Mouse (Mus musculus) left cerebral cortex, postnatal 14 days (tissue): ENCODE measurements at regions not wholly inside any gene's neighbourhood (a gene's known extent, or its start where the extent isn't known, plus 50 kb on each side); places are given as distances from the start of the nearest gene placed in this dataset.

Source experiments
- DNase-seq, 2 experiments: peaks; one replicate each; pipeline ENCODE4 v3.0.0; 2021 to 2022; ENCODE audit warnings: low spot score in 2 of 2, mixed read lengths in 1 of 2
- intact Hi-C: fragments of 180-260 bp; cut with DNase I; formaldehyde crosslinking; loops from one replicate; pipeline ENCODE4 v1.15.1; 2025

GRCm38 (mm10) chr6:84402431-84402830 lies 191.3 kb downstream of the Cyp26b1 start:
- intact Hi-C loops: loop anchor here (10.0 kb wide), 2 partner anchors 308 to 612 kb away; no protein-coding TSS in a partner anchor
- no peak for DNase-seq

GRCm38 (mm10) chr6:84394496-84395090 lies 199.1 kb downstream of the Cyp26b1 start:
- no peak for DNase-seq
- intact Hi-C loops: no loop called here

GRCm38 (mm10) chr6:84393519-84394231 lies 200.0 kb downstream of the Cyp26b1 start:
- DNase-seq: no peak
- intact Hi-C loops: no loop called here

GRCm38 (mm10) chr6:84392752-84393511 lies 200.8 kb downstream of the Cyp26b1 start:
- intact Hi-C loops: no loop called here
- no peak for DNase-seq

GRCm38 (mm10) chr6:84391016-84391415 lies 202.7 kb downstream of the Cyp26b1 start:
- DNase-seq: no peak

GRCm38 (mm10) chr6:84385696-84386095 lies 208.0 kb downstream of the Cyp26b1 start:
- intact Hi-C loops: no loop called here
- no peak for DNase-seq

More at GRCm38 (mm10) chr6:84391016-84391415, 202.7 kb downstream of the Cyp26b1 start:
- intact Hi-C loops: no loop called here

GRCm38 (mm10) chr6:84383718-84384117 lies 210.0 kb downstream of the Cyp26b1 start:
- no peak for DNase-seq
- intact Hi-C loops: no loop called here

- DNase-seq: peak in 1 of 2 experiments; percentile 52
- intact Hi-C loops: no loop called here
Observed at GRCm38 (mm10) chr6:84383141-84383540, 210.6 kb downstream of the Cyp26b1 start.

- no peak for DNase-seq
- intact Hi-C loops: no loop called here
Observed at GRCm38 (mm10) chr6:84381571-84381970, 212.1 kb downstream of the Cyp26b1 start.

GRCm38 (mm10) chr6:84376666-84377065 lies 217.0 kb downstream of the Cyp26b1 start:
- no peak for DNase-seq
- intact Hi-C loops: no loop called here

- DNase-seq: peak; percentile 48 to 54
- intact Hi-C loops: no loop called here
Observed at GRCm38 (mm10) chr6:84375498-84375897, 218.2 kb downstream of the Cyp26b1 start.

- DNase-seq: no peak
- intact Hi-C loops: no loop called here
Observed at GRCm38 (mm10) chr6:84366365-84366764, 227.3 kb downstream of the Cyp26b1 start.

GRCm38 (mm10) chr6:84365914-84366313 lies 227.8 kb downstream of the Cyp26b1 start:
- intact Hi-C loops: no loop called here
- DNase-seq: no peak

GRCm38 (mm10) chr6:84364964-84365363 lies 228.7 kb downstream of the Cyp26b1 start:
- no peak for DNase-seq
- intact Hi-C loops: no loop called here

- intact Hi-C loops: no loop called here
- no peak for DNase-seq
Observed at GRCm38 (mm10) chr6:84362331-84362730, 231.4 kb downstream of the Cyp26b1 start.

- intact Hi-C loops: no loop called here
- DNase-seq: no peak
Observed at GRCm38 (mm10) chr6:84357911-84358310, 235.8 kb downstream of the Cyp26b1 start.

GRCm38 (mm10) chr6:84353425-84354220 lies 240.1 kb downstream of the Cyp26b1 start:
- intact Hi-C loops: no loop called here
- no peak for DNase-seq

- intact Hi-C loops: no loop called here
- DNase-seq: no peak
Observed at GRCm38 (mm10) chr6:84344936-84345335, 248.8 kb downstream of the Cyp26b1 start.

- intact Hi-C loops: no loop called here
- no peak for DNase-seq
Observed at GRCm38 (mm10) chr6:84333666-84334179, 260.0 kb downstream of the Cyp26b1 start.
